Mouse (Mus musculus): Measurements from ENCODE around the gene Acox1.
A peak's percentile ranks its signal among the peaks of the same experiment; 100 is the strongest.

The Acox1 gene

DNA sequence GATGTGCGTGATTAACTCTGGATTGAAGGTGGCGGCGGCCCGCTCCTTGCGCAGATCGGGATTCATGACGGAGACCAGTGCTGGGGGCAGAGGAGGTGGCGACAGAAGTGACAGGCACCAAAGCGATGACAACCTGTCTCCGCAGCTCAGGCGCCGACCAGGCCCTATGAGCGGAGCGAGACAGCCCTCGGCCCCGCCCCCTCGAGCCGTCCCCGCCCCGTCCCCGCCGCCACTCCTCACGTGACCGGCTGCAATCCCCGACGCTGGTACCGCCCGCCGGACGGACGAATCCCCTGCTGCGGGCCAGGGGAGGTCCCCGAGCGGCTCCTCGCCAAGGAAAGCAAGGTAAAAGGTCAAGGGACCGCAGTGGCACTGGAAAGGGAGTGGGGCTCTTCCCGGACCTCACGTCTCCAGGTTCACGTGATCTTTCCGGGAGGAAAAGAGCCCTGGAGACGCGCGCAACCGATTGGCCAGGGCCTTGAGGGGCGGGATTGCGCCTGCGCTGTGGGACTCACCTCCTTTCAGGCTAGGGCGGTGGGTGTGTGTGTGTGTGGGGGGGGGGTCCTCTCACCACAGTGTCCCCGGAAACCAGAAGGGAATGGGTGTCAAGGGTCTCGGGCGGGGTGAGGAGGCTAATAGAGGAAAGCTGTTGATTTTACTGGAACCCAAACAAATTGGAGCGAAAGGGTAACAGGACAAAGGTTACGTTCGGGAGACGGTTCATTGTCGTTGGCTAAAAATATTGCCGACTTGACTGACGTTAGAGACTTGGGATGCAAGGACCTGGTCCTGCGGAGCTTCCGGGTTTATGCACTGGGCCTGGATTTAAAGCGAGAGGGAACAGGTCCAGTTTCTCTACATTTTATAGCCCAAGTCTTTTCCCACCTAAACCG, at the start of gene Acox1, which contains the start of gene Ten1:
Gene Acox1 (minus strand): TSS at position 407 of the 893 bp plus-strand sequence.
Gene Ten1 (plus strand): TSS at position 217 of the 893 bp plus-strand sequence.
- DNase-seq (ENCODE audit: low read depth) = peak; percentile 88

DNA sequence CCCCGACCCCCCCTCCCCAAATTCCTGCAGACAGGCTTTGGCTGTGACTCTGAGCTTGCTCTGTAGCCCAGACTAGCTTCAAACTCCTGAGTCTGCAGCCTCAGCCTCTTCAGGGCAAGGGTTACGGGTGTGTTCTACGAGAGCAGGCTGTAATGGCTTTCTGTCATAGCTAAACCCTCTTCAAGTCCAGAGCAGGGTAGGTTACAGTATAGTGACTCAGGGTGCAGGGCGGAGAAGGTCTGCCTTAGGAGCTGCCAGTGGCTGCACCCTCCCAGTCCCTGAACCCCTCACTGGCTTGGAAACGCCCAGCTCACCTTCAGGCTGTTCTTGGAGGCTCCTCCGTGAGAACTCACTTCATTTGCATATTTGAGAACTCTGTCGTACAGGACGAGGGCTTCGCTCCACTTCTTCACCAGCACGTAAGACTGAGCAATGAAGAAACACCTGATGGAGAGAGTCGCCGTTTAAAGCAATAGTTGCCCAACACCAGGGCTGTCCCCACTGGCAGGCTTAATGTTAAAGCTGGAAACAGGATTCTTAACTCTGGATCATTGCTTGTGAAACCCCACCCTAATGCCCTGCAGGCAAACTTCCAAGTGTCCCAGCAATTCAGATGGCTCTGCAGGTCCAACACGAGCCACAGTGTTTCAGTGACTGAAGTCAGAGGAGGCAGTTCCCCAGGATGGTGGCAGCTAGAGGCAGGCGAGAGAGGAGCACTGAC, 48.8 kb upstream of the Acox1 start:
- no peak for DNase-seq (ENCODE audit: low read depth)

DNA sequence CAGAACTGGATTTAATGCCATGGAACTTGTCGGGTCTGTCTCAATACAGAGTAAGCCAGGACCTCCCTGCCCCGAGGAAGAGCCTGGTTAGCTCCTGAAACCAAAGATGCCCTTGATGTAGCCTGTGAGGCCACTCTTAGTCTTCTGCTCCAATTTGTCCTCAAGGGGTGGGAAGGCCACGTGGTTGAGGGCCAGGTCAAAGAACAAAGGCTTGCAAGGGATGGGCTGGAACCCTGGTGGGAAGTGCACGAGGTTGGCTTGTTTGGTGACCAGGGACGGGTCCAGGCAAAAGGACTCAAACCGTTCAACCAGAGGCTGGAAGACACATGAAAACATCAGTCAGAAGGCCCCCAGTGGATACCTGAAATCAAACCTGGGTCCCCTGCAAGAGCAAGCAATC, 46.8 kb upstream of the Acox1 start:
- DNase-seq (ENCODE audit: low read depth) = no peak

DNA sequence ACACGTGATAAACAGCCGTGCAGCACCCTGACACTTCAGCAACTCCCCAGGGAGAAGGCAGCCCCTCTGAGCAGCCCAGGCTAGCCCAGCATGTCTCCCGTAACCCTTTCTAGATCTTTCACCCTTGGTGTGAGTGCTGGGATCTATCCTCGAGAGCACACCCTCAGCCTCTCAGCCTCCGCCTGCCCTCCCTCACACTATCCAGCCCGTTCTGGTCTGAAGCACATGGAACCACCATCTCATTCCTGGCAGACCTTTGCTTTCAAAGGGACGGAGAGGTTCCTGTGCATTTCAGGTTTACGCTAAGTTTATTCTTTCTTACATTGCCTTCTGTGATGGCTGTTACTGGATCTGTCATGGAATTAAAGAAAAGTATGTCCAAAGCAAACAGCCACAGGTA, 45.7 kb upstream of the Acox1 start:
- DNase-seq (ENCODE audit: low read depth) = no peak

DNA sequence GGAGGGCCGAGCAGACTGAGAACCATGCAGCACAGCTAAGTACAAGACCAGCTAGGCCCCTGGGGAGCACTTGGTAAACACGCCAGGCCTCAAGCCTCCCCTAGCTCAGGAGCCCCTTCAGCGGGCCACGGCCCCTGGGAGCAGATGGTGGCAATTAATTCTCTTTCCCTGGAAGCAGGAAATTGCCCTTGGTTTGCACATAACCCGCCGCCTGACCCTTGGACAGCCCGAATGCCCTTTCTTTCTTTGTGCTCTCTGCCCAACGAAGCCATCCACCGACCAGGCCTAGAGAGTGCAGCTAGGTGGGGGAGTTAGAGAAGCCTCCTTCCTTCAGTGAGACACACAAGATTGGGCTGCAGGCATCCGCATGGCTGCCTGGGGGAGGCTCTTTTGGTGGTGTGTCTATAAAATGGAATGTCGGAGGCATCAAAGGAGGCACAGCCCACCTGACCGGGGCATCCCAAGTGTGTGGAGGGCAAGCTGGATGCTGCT, 42.9 kb upstream of the Acox1 start:
- DNase-seq (ENCODE audit: low read depth) = no peak

DNA sequence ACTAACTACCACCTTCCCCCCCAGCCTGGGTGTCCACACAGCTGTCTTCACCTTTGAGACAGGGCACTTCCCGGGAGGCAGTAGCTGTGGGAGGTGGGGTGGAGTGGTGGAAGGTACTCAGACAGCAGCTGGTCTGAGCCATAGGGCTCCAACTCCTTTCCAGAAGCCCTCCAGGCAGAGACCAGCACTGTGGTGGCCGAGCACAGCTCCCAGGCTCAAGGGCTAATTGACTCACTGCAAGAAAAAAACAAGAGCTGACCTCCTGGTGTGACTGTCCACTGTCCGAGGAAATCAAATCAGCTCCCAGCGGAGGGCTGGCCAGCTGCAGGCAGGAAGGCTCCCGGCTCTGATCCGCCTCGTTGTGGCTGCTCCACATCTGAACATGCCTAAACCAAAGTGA, 41.0 kb upstream of the Acox1 start:
- no peak for DNase-seq (ENCODE audit: low read depth)

DNA sequence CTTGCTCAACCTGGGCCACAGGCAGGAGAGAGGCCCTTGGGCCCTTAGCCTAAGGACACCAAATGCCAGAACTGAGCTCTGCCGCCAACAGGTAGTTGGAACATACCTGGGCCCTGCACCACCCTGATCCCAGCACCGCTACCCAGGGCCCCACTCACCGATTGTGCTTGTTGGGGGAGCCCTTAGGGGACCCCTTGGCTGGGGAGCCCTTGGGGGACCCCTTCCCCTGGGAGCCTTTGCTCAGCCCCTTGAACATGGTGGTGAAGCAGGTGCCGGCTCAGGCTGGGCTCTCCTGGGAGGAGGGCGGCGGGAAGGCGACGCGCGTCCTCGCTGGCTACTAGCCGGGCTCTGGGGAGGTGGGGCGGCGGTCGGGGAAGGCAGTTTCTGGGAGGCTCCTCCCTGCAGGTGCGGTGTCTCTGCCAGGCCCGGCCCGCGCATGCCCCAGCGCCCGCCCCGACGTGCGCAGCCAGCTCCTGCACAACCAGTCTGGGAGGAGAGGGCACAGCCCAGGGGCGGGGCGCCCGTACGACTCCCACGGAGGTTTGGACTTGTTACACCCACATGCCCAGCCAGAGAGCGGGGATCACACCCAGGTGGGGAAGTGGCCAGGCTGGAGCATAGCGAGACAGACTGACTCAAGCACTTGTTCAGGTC, 39.0 kb upstream of the Acox1 start, which contains the start of gene Evpl:
Gene Evpl (minus strand): TSS at position 336 of the 654 bp plus-strand sequence.
- DNase-seq (ENCODE audit: low read depth) = peak; percentile 34

DNA sequence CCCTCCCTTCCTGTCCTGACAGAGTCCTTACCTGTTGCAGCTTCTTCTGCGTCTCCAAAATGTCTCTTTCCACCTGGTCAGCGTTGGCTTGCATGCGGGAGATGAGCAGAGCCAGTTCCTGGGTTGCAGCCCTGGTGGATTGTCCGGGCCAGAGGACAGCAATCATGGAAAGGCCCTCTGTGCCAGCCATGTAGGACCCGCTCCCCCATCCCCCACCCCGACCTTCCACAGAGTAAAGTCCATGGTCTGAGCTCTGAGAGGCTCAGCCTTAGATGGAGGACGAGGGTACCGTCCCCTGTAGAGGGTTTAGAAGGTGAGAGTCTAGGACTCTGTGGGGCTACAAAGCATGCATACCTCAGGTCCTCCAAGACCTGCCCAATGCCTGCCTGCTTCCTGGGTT, 36.1 kb upstream of the Acox1 start:
- DNase-seq (ENCODE audit: low read depth) = no peak

DNA sequence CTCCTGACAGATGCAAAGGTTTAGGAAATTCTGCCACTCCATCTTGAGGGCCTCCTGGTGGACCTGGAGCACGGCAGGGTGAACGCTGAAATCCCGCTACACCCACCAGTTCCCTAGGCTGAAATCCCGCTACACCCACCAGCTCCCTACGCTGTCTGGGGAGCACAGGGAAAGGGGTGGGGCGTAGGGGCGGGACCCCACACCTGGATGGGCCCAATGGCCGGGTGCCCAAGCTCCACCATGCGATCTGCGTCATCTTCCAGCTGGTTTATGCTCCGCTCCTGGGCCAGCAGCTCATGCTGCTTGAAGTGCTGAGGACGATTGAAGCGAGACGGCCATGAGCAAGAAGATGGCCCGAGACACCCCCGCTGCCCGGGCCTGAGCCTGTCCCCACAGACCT, 33.6 kb upstream of the Acox1 start:
- DNase-seq (ENCODE audit: low read depth) = no peak

DNA sequence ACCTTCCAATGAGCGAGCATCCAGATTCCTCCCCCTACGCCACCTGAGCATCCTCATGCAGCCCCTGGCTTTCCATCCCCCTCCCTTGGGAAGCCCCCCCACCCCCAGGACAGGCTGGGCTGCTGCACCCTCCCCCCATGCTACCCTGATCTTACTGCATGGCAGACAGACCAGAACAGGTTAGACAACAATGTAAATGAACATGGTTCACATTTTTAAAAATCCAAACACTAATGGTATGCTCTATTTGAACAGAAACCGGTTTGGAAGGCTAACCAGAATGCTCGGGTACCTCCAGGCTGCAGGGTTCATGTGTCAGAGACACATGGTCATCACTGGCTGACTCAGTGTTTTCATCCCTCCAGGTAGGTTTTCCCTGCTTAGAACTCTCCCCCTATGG, 29.9 kb upstream of the Acox1 start:
- DNase-seq (ENCODE audit: low read depth) = no peak

DNA sequence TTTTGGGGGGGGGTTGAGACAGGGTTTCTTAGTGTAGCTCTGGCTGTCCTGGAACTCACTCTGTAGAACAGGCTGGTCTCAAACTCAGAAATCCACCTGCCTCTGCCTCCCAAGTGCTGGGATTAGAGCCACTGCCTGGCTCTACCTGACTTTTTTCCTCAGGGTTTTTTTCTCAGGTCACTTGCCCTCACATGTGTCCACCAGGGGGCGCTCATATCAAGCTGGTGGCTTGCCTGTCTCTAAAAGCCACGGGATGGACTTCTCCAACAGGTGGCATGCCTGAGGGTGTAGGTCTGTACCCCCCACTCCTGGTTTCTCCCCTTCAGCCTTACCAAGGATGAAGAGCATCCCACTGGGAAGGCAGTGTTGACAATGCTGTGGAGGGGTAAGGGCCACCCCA, 27.6 kb upstream of the Acox1 start:
- DNase-seq (ENCODE audit: low read depth) = peak; percentile 85

DNA sequence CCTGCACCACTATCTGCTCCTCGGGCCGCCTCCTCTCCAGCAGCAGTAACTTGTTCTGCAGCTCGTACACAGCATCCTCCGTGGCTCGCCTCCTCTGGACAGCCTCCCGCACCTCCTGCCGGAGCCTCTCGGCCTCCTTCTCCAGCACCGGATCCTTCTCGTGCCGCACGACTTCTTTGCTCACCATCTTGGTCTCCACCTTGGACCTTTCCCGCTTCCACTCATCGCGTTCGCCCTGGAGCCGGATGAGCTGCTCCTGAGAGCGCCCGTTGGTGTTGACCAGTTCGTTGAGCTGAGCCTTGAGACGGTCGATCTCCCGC, 23.9 kb upstream of the Acox1 start:
- no peak for DNase-seq (ENCODE audit: low read depth)

DNA sequence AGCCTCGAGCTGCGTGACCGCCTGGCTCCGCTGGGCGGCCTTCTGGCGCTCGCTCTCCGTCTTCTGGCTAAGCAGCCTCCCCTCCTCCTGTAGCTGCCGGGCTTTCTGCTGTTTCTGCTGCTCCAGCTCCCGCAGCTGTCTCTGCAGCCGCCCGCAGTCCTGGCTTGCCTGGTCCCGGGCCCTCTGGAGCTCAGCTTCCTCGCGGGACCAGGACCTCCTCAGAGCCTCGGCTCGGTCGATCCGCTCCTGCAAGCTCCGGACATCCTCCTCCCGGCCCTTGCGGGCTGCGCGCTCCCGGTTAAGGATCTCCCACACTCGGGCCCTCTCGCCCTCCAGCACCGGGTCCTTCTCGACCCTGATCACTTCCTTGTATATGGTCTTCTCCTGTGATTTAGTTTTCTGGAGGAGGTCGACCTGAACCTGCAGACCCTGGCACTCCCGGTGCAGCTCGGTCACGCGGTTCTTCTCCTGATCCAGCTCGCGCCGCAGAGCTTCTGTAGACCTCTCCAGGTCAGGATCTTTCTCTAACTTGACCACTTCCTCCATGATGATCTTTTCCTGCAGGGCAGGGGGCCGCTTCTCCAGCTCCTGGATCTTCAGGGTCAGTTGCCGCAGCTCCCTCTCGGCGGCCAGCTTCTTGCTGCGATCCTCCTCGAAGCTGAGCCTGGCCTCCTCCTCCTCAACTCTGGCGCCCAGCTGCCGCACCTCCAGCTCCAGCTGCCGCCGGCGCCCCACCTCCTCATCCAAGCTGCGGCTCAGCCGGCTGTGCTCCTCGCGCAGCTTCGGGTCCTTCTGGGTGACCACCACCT, 23.3 kb upstream of the Acox1 start:
- DNase-seq (ENCODE audit: low read depth) = no peak

DNA sequence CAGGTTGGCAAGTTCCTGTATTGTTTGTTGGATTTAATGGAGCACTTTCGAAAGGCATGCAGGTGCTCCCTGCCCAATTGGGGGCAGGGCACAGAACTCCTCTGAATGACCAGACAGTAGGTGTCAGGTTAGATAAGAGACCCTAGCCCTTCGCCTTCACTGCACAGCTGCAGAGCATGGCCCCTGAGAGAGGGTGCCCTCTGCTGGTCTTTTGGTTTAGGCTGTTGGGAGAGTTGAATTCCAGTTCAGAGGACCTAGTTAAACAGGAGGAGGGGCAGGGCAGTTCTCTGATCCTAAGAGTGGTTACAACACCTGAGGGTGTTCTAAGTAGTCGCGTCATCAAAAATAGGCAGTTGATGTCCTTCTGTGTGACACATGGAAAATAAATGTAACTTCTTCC, 21.0 kb upstream of the Acox1 start:
- peak; percentile 52 for DNase-seq (ENCODE audit: low read depth)

DNA sequence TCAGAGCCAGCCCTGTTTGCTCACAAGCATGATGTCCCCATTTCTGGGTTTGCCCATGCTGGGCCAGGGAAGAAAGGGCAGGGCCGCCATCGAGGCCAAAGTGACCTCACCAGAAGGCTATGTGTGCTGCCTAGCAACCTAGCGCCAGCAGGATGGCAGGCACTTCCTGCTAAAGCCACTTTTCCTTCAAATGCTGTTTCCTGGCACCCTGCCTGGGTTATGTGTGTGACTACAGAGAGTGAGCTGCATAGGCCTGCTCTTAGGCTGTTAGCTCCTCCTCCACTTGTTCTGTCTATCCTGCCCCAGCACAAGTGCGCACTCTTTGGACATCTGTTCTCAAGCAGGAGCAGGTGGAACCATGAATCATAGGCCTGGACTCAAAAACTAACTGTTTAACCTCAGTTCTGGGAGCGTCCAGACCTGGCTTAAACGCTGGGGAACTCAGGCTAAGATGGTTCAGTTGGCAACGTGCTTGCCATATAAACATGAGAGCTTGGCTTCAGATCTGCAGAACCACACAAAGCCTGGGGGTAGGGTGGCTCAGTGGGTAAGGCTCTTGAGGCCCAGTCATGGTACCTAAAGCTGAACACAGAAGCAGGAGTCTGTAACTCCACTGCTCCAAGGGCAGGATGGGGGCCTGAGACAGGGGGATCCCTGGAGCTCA, 20.0 kb upstream of the Acox1 start:
- no peak for DNase-seq (ENCODE audit: low read depth)

DNA sequence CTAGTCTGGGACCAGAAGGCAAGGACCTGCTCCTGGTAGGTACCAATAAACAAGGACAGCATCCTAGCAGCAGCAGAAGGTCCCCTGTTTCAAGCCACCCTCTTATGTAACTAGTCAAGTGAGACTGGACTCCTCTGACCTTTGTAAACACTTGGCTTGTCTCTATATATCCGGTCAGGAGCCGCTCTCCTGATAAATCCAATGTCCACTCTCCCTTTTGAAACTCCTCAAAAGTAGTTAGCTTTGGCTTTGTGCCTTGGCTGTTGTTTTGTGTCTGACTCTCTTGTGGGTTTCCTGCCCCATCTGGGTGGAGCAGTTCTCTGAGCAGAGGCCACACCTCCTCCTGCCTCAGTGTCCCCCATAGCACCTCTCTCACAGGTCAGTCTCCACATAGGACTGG, 19.4 kb upstream of the Acox1 start:
- DNase-seq (ENCODE audit: low read depth) = no peak

DNA sequence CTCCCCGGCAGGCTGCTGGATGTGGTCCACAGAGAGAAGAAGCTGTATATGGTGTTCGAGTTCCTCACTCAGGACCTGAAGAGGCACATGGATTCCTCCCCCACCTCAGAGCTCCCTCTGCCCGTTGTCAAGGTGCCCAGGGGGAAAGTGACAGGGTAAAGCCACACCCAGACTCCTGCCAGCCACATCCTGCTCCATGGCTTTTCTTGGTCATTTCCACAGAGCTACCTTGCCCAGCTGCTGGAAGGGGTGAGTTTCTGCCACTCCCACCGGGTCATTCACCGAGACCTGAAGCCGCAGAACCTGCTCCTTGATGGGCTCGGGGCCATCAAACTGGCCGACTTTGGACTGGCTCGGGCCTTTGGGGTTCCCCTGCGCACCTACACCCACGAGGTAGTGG, 17.7 kb upstream of the Acox1 start:
- no peak for DNase-seq (ENCODE audit: low read depth)

DNA sequence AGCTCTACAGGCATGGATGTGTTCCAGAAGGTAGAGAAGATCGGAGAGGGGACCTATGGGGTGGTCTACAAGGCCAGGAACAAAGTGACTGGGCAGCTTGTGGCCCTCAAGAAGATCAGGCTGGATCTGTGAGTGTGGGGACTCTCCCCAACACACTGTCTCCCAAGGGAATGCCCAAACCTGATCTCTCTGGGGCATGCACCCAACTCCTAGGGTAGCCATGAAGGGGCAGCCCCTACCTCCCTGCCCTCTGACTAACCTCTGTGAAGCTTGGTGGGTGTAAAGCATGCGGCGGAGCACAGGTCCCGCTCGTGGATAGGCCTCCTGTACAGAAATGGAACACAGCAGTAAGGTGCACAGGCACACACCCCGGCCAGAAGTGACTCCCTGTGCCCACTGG, 17.1 kb upstream of the Acox1 start:
- no peak for DNase-seq (ENCODE audit: low read depth)

DNA sequence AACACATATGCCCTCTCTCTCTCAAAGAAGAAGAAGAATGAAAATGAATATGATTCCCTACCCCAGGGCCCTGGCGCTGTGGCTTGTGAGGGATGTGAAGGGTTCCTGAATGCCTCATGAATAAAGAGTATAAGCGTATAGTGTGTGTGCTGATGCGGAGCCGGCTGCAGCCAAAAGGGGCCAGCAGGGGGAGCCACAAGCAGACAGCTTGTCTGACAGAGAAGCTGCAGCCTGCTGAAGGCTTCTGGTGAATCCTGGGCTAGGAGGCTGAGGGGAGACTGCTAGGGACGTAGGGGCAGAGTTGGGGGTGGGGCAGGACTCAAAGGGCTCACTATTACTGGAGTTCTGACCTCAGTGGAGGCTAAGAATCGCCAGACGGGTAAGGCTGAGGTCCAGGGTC, 16.3 kb upstream of the Acox1 start:
- no peak for DNase-seq (ENCODE audit: low read depth)

DNA sequence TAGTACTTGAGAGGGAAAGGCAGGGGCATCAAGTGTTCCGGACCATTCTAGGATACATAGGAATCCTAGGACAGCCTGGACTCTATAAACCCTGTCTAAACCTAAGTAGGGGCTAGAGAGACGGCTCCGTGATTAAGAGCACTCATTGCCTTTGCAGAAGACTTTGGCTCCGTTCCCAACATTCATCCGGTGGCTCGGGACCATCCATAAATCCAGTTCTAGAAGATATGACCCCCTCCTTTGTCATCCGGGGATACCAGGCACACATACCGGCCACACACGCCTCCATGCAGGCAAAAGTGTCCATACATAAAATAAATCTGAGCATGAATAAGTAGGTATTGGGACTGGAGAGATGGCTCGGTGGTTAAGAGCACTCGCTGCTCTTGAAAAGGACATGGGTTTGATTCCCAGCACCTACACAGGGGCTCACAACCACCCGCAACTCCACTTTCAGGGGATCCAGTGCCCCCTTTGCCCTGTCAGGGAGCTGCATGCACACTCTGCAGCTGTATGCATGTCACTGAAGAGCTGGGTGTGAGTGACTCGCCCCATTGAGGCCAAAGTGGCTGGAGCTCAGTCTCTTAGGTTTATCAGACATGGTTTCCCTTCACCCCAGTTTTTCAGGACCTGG, 15.1 kb upstream of the Acox1 start:
- no peak for DNase-seq (ENCODE audit: low read depth)

DNA sequence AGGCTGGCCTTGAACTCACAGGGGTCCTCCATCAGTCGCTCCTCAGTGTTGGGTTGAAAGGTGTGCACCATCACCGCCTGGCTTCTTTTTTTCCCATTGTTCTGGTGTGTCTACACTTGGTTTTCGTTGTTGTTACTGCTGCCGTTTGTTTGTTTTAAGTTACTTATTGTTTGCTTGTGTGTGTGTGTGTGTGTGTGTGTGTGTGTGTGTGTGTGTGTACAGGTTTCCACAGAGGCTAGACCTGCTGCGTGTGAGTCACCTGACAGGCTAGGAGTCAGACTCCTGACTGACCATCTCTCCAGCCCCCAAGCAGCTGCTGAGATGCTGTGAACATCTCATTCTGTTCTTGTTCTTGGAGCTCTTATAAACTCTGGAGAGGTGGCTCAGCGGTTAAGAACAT, 14.0 kb upstream of the Acox1 start:
- DNase-seq (ENCODE audit: low read depth) = no peak
